Mouse (Mus musculus): ENCODE measurements around the gene Kalrn.

GRCm38 (mm10) chr16:34484213-34484612, 89.1 kb downstream of the Kalrn start:
- TF ChIP-seq CTCF (IDR thresholded peaks at IDR 0.05; ENCODE audit: extremely low read depth, insufficient read length, insufficient replicate concordance, low read depth, low read length) (no peak), POLR2A (IDR thresholded peaks at IDR 0.05; ENCODE audit: low read depth, low read length) (no peak)
